Comparison of ENCODE assay signal across 9 mouse cellular contexts in the genomic region with DNA sequence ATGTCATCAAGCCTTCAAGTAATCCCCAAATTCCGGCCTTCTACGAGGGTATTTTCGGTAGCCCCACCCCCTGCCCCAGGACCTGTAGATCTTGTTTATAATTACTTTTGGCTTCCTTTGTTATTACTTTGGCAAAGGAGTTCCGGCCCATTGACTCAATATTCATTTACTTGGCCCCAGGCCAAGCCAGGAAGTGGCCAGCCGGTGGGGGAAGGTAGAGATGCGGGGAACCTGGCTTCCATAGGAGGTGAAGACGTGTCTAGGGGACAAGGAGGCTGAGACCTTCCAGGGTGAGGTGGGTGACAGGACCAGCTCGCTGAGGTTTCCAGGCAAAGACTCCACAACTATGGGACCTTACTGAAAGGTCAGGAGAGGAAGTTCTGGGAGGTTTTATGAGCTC. TPM values are rescaled to one million over a fixed set of nuclear protein-coding genes. Genes with fewer than 3 reads are reported as not detected.
DNase-seq lines count a peak whose midpoint lies in the region; ATAC-seq lines count a peak whose summit lies in the region.
"Had no signal": no experiment of that assay in that cellular context is flagged by ENCODE, and none has a peak within 500 bp of the region (broad histone marks: within the 10 kb centered on the region; RNA-seq: fewer than 3 reads in every experiment).

No protein-coding gene starts in this region.

- peak; percentile 43 to 52 for DNase-seq in cerebellum, postnatal 10 days
- no peak for DNase-seq in cerebellum, adult 18-20 months
- peak; percentile 61 for DNase-seq in kidney, adult 11 months
- DNase-seq in lung, postnatal 10 days, result peak; percentile 47
- DNase-seq in embryo, embryonic 11 days, result no peak
- no peak for DNase-seq in layer of hippocampus, postnatal 36 days
- no peak for DNase-seq in cerebellum, adult 9-11 months
- DNase-seq: midbrain, embryonic 14.5 days had no signal

- peak; percentile 53 for ATAC-seq in CD4-positive, CD25-positive, alpha-beta regulatory T cell, adult 4 months

RNA-seq across cellular contexts. Expression of a gene that starts 22.4 kb away (rescaled TPM):
- polyA plus RNA-seq in CD4-positive, CD25-positive, alpha-beta regulatory T cell, adult 4 months (2017; shearing (Covaris generic)), result 1 to 10 TPM; 2.4 to 3.3 TPM
- total RNA-seq in layer of hippocampus, postnatal 36 days (2021), result 10 to 100 TPM; 74.8 to 79.2 TPM

Comparison
In these comparisons a context has a peak if more than half of its experiments do, and no peak if none do; other contexts are left out.
1. DNase-seq: peak in cerebellum, postnatal 10 days (2 of 2), kidney, adult 11 months (single experiment) and lung, postnatal 10 days (single experiment); none in cerebellum, adult 18-20 months (0 of 2), embryo, embryonic 11 days (single experiment), layer of hippocampus, postnatal 36 days (0 of 2) and cerebellum, adult 9-11 months (single experiment).